Mouse (Mus musculus) T-cell, adult 66 days (primary cell): Measurements from ENCODE around the gene Rpl36al. TPM values are rescaled to one million over a fixed set of nuclear protein-coding genes. Genes with fewer than 3 reads are reported as not detected.

Experiments
- total RNA-seq, 2 experiments: library from RNA; stranded (reverse); gene quantifications; 3 replicates in 1 of 2; 4 replicates in 1 of 2; pipeline ENCODE4 v1.2.4; 2023

Rpl36al gene
- 100 to 1,000 TPM; 458 to 505 TPM for total RNA-seq

GRCm38 (mm10) chr12:69183583-69184308 is at the start of gene Rpl36al, which contains the start of gene Mgat2:
Rpl36al (minus strand) TSS chr12:69184083.
Mgat2 (plus strand) TSS chr12:69184157.

GRCm38 (mm10) chr12:69227776-69228466 is 44.0 kb upstream of the Rpl36al start, which contains the start of gene Pole2:
Pole2 (minus strand) TSS chr12:69228195.

GRCm38 (mm10) chr12:69204052-69204833 is 20.4 kb upstream of the Rpl36al start, which contains the start of gene Gm49384:
Gm49384 (minus strand) TSS chr12:69204267.

GRCm38 (mm10) chr12:69198164-69198535 is 14.3 kb upstream of the Rpl36al start, which contains the start of gene Dnaaf2:
Dnaaf2 (minus strand) TSS chr12:69198429.

GRCm38 (mm10) chr12:69196444-69197377 is 12.8 kb upstream of the Rpl36al start, which contains the start of gene Gm49383:
Gm49383 (minus strand) TSS chr12:69197104.

GRCm38 (mm10) chr12:69168461-69169106 is 15.3 kb downstream of the Rpl36al start, which contains the start of gene Lrr1:
Lrr1 (plus strand) TSS chr12:69168814.

GRCm38 (mm10) chr12:69158765-69159577 is 24.9 kb downstream of the Rpl36al start, which contains the start of gene Rps29:
Rps29 (minus strand) TSS chr12:69159186.

Other genes with a start within 250 kb of the Rpl36al start
- gene Rps29, start 24.9 kb downstream of the Rpl36al start, total RNA-seq: 1,000 to 10,000 TPM; 6,548 to 6,963 TPM
- not detected for gene Lrr1, start 15.3 kb downstream of the Rpl36al start, total RNA-seq
- 10 to 100 TPM; 36.3 to 42.5 TPM for gene Mgat2, start 74 bp upstream of the Rpl36al start, total RNA-seq
- 10 to 100 TPM; 12.6 to 12.9 TPM for gene Gm49383, start 13.0 kb upstream of the Rpl36al start, total RNA-seq
- gene Dnaaf2, start 14.3 kb upstream of the Rpl36al start, total RNA-seq: 1 to 10 TPM; 4.2 to 4.5 TPM
- 1 to 10 TPM; 4.5 to 5.5 TPM for gene Gm49384, start 20.2 kb upstream of the Rpl36al start, total RNA-seq
- gene Pole2, start 44.1 kb upstream of the Rpl36al start, total RNA-seq: 10 to 100 TPM; 19.7 to 22.5 TPM
- 10 to 100 TPM; 27.0 to 32.3 TPM for gene Klhdc1, start 57.1 kb upstream of the Rpl36al start, total RNA-seq
- gene Klhdc2, start 112.6 kb upstream of the Rpl36al start, total RNA-seq: 10 to 100 TPM; 81.7 to 86.4 TPM
- 100 to 1,000 TPM in 1 of 2 experiments, 10 to 100 TPM in 1; 99.2 to 103 TPM for gene Nemf, start 173.1 kb upstream of the Rpl36al start, total RNA-seq
- gene Arf6, start 188.1 kb upstream of the Rpl36al start, total RNA-seq: 100 to 1,000 TPM; 223 TPM
- gene Gm9887, start 188.4 kb upstream of the Rpl36al start, total RNA-seq: 1 to 10 TPM; 2.4 to 3.3 TPM